Mouse (Mus musculus): Measurements from ENCODE around the gene Dyrk3. TPM values are rescaled to one million over a fixed set of nuclear protein-coding genes. Genes with fewer than 3 reads are reported as not detected.

Dyrk3 gene
- polyA plus RNA-seq, 1 experiment: 36.1 TPM

DNA sequence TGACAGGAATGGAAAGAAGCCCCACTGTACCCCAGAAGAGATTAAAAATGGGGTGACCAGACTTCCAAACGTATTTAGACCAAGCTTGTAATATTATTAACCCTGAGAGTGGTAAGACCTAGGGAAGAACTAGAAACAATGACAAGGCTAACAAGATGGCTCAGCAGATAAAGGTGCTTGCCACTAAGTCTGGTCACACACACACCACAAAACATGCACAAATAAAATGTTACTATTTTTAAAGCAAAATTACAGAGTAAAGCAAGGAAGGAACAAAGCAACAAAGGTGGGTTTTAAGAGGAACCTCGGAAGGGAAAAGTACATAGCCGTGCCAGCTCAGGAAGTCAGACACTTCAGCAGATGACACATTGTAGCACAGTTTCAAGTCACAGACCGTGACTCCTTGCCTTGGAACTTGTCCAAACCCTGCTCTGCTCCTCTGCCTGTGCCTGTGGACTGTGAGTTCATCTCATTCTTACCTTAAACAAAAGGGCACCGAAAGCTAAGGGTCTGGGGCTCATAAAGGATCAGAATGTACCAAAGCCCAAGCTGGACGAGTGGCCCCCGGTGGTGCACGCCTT lies 3.1 kb downstream of the Dyrk3 start:
- no peak for TF ChIP-seq GATA1 (IDR thresholded peaks at IDR 0.05; ENCODE audit: low read length)

DNA sequence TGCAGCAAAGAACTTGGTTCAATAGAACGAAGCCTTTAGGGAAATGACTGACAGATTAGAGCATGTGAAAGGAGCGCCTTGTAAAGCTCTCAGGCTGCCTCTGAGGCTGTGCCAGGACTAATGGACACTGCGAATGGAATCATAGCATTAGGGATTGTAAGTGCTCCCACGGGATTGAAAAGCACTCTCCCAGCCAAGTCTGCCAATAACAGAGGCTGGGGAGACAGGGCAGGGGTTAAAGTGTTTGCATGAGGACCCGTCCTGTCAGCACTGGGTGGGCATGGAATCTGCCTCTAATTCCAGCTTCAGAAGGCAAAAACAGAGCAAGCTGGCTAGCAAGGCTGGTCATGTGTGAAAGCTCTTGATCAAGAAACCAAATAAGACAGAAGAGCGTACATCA lies 3.9 kb downstream of the Dyrk3 start:
- no peak for TF ChIP-seq GATA1 (IDR thresholded peaks at IDR 0.05; ENCODE audit: low read length)

DNA sequence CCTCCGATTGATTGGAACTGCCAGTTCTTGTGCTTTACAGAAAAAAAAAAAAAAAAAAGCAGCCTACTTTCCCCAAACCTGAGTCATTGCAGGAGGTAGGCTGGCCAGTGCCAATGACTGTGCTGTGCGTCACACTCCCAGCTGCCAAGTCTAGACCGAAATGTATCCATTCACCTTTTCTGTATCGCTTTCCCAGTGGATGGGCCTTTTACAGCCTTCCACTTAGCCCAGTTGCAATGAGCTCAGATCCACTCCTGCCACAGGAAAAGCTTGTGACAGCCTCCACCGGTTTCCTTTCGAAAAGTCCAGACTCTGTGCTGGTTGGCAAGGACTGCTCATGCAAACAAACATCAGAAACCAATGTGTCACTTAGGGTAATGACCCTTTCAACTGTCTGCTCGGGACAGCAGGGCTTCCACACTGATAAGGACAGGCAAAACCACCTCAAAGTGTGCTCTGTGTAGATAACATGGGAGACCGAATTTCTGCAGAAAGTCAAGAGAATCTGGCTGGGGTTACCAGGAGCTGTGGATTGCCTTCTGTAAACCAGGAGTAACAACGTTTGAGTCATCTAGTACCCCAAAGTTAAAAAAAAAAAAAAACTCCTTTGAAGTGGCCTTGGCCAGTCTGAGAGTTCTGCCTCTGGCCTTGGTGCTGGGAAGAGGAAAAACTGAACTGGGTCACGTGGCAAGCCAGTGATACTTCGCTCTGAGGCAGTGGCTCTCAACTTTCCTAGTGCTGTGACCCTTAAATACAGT lies 12.0 kb downstream of the Dyrk3 start:
- peak; percentile 95 for TF ChIP-seq GATA1 (IDR thresholded peaks at IDR 0.05; ENCODE audit: low read length)

DNA sequence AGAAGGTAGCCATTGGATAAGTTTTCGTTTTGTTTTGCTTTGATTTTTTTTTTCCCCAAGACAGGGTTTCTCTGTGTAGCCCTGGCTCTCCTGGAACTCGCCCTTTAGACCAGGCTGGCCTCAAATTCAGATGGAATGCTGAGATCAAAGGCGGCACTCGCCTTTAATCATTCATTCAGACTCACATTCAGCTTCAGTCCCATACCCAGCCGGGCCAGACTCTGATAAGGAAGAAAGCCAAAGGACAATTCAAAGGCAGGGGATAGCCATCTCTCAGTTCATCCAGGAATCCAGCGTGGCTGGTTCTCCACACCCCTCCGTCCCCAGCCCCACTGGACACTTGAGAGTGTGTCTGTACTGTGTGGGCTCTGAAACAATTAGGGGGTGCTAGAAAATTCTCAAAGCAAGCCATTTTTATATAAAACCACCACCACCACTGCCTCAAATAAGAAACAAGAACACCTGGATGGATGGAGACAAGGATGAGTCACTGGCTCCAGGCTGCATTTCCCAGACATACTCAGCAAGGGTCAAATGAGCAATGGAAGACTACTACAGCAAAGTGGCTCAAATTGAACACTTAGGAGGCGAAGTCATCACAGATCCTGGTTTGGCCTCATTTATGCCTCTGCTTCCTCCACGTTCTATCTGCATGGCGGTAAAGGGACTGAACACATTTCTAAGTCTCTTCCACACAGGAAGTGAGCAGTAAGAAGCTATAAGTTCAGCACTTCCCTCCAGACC lies 14.4 kb downstream of the Dyrk3 start:
- TF ChIP-seq GATA1 (IDR thresholded peaks at IDR 0.05; ENCODE audit: low read length): no peak

DNA sequence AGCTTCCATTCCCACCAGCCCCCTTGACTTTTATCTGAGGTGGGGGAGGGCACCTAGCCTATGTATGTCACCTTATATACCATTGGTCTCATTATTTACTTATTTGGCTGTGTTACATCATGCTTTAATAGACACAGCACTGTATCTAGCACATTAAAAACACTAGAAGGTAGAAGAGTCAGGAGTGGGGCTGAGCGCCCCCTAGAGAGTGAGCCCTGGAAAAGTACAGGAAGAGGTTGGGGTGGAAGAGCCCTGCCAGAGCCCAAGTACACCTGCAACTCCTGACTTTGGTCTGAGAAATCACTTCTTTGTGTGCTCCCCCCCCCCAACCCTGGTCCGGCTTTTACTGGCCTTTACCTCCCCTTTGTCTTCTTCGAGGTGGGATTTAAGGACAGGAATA lies 16.2 kb downstream of the Dyrk3 start:
- no peak for TF ChIP-seq GATA1 (IDR thresholded peaks at IDR 0.05; ENCODE audit: low read length)

DNA sequence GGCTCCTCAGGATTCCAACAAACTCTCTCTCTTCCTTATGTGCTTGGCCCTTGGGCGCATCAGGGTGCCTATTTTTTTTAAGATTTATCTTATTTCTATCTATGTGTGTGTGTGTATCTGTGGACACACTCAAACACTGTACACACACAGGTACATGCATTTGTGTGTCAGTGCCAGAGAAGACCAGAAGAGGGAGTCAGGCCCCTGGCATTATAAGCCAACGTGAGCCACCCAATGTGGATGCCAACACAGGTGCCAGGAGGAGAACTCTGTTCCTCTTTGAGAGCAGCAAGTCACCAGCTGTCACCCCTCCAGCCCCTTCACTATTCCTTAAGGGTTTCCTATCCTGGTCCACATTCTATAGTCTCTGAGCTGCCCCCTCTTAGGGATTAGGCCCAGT lies 19.1 kb downstream of the Dyrk3 start:
- no peak for TF ChIP-seq GATA1 (IDR thresholded peaks at IDR 0.05; ENCODE audit: low read length)

DNA sequence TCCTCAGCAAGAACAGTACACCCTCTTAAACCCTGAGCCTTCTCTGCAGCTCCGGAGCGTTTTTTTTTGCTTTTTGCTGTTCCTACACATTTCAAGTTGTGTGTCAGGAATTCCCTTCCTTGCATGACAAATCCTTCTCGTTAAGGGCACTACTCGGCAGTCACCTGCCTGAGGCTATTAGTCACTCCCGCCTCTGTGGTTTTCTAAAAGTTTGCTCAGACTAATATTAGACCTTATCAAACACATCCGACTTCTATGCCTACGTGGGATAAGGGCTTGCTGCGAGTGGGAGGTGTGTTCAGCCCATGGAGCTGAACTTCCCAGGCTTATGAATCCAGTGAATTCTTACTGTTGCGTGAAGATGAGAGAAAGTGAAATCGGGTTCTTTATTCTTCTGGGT lies 19.6 kb downstream of the Dyrk3 start:
- no peak for TF ChIP-seq GATA1 (IDR thresholded peaks at IDR 0.05; ENCODE audit: low read length)

DNA sequence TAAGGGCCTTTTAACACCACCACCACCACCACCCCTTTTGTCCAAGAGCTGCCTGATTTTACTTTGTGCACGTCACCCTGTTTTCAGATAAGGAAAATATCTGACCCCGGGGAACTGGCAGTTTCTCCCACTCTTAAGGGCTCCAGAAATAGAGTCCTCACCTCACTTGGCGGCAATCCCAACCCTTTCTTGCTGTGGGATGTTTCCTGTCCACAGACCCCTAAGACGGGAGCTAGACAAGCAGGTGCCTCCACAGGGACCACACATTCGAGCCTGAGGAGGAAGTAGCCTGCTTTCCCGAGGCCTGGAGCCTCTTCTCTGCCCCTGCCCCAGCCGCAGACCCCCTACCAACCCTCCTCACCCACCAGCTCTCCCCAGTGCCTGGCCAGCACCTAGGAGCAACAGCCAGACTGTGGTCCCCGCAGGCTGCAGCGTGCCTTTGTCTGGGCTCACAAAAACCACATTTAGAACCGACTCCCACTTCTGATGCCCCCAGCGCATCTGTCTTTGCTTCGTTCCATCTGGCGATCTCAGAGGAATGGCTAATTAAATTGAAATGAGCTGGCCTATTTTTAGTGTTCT lies 21.6 kb downstream of the Dyrk3 start:
- no peak for TF ChIP-seq GATA1 (IDR thresholded peaks at IDR 0.05; ENCODE audit: low read length)

DNA sequence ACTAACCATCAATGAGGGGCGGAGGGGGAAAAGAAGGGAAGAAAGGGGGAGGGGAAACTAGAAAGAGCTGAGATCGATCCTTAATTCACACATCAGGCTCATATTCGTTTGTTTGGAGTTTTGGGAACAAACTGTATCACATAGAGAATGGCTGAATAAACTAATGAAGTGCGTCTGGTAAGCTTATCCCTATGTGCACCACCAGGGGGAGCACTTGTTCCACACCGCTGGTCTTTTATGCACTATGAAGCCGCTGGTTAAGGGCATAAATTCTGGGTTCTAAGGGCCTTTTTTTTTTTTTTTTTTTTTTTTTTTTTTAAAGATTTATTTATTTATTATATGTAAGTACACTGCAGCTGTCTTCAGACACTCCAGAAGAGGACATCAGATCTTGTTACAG lies 22.2 kb downstream of the Dyrk3 start:
- no peak for TF ChIP-seq GATA1 (IDR thresholded peaks at IDR 0.05; ENCODE audit: low read length)

DNA sequence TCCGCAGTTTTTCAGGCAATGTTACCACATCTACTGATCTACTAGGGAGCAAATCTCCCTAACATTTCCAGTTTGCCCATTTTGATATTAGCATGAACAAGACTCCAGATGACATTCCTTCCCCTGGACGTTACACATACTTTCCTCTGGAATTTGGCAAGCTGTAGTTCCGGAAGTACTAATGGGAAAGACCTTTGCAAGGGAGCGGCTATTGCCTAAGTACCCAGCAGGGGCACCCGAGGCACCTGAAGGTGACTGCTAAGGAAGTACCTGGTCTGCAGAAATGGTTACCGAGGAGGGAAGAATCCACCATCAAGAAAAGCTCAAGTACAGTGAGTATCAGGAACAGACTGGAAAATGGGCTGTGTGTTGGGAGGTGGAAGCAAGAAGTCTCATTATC lies 25.6 kb downstream of the Dyrk3 start:
- TF ChIP-seq GATA1 (IDR thresholded peaks at IDR 0.05; ENCODE audit: low read length): no peak

DNA sequence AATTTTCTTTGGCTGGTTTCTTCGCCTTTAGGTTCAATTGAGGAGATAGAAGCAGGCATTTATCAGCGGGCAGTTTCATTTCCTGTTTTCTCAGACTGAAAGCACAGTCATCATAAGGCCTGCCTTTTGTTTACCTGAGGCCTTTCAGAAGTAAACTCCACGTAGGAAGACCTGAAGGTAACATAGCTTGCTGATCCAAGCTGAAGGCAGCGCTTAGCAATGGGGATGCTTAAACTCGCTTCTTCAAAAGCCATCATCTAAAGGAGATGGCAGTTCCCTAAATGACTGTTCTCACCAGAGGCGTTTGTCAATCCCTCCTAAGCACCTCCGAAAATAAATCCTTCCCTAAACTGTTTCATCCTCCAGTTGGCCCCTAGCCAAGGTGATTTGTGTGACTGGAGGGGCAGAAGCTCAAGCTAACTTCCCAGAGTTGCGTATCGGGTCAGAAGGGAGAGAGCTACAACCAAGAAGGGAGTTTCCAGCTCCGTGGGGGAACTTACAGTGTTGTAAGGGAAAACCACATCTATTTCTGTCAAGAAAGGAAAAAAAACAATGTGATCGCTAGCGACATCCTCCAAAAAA lies 27.5 kb downstream of the Dyrk3 start:
- no peak for TF ChIP-seq GATA1 (IDR thresholded peaks at IDR 0.05; ENCODE audit: low read length)

DNA sequence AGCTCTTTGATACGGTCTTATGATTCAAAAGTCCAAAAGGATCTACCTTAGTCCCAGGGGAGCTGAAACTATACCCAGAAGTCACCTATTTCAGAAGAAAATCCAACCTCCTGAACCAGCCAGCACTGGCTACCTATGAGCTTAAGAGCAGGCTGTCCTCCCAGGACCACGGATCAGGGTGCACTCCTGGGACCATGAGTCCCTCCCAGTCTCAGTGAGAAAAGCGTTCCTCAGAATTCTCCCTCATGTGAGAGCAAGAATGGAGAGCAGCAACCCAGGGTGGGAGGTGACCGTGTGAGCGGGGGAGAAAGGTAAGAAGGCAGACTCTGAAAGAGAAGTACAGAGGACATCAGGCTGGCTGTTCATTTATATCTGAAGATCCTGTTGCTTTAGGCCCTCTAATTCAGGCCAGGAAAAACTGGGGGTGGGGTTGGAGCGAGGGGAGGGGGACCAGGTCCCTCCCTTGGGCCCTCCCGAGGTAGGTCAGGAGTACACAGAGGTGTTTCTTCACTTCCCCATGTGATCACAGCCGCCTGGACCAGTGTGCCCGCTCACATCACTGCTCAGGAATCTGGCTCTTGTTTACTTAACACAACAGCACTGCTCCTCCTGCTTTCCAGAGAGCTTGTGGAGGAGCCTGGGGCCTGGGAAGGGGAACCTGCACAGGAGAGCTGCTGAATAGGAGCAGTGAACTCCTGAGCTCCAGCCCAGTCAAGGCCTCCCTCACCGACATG lies 30.4 kb downstream of the Dyrk3 start:
- no peak for TF ChIP-seq GATA1 (IDR thresholded peaks at IDR 0.05; ENCODE audit: low read length)

DNA sequence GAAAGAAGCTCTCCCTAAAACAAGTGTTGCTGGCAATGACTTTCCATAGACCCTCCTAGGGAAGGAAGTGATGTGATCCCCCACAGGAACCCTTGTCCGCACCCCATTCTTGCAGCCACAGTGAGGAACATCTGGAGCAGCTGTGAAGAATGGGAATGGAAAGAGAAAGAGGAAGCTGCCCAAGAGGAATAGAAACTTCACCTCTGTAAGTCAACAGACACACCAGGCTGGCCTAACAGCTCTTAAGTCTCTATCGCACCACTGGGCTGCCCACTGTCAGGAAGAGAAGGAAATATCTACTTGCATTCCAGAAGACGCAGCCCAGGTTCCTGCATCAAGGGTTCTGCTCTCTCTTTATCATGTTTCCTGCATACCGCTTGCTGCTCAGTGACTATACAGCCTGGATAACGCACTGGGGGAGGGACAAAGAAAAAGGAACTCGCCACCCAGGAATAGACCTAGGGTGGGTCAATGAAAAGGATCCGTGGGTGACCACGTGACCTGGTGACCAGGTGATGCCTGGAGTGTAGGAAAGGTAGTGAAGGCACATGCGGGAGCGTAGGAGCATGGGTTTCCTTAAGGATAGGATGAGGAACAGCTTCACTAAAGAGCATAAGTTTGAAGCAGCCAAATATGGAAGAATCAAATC lies 34.2 kb downstream of the Dyrk3 start:
- no peak for TF ChIP-seq GATA1 (IDR thresholded peaks at IDR 0.05; ENCODE audit: low read length)

DNA sequence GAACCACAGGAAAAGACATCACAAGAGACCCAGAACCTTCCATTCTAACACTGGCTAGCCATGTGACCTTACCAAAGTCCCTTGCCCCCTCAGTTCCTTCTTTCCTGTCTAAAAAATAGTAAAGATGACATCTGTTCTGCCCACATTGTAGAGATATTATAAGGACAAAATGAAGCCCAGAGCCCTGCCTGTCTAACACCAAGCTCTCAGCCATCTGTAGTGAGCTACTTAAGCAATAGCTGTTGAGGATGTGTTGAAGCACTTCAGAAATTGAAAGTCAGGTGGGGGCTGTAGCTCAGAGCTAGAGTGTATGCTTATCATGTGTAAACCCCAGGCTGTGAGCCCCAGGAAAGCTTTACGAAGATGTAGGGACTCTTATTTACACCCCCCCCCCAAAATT lies 37.3 kb downstream of the Dyrk3 start:
- TF ChIP-seq GATA1 (IDR thresholded peaks at IDR 0.05; ENCODE audit: low read length): no peak

DNA sequence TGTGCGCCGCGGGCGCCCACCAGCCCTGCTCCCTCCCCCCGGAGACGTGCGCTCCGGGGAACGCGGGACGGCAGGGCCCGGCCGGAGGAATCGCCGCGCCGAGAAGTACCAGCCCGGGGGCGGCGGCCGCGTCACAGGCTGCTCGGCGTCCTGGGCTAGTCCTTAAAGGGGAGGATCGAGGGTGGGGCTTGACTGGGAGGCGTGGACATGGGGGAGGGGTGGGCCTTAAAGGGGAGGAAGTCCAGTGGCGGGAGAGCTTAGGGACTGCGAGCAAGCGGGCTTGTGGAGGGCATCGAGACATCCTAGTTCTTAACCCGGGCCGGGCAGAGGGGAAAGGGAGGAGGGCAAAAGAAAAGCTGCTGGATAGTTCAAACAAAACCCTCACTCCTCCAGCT lies 40.4 kb downstream of the Dyrk3 start, which contains the start of gene Mapkapk2:
Mapkapk2 (minus strand) TSS at position 127 of the 395 bp plus-strand sequence.
- no peak for TF ChIP-seq GATA1 (IDR thresholded peaks at IDR 0.05; ENCODE audit: low read length)
